Mouse (Mus musculus): ENCODE results near the gene Gm21887. TPM values are rescaled to one million over a fixed set of nuclear protein-coding genes. Genes with fewer than 3 reads are reported as not detected.
"Not testable (repeated sequence)": the region's sequence is repeated elsewhere in the genome, so short reads cannot be mapped to it uniquely, and the experiment has no call there.

The Gm21887 gene
- polyA plus RNA-seq, 1 experiment, result 477 TPM

DNA sequence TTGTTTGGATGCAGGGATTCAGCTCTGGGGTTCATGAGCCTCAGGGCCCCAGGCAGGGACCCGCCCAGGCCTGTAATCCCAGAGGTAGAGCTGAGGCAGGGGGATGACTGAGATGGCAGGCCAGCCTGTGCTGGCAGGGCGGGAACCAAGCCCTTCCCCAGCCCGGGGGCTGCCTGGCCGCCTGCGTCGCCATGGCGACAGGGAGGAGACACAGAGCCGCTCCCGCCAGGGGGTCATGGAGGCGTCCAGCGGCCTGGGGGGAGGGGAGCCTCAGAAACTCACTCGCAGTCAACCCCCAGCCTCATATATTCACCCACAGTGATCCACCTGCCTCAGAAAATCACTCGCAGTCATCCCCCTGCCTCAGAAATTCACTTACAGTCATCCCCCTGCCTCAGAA is 4.3 kb upstream of the Gm21887 start:
- 32% methylated on average over 13 of the region's 13 CpGs for WGBS
- H3K4me1 ChIP-seq (ENCODE audit: control insufficient read depth, insufficient read depth, low read length); H3K27ac ChIP-seq (ENCODE audit: control insufficient read depth, insufficient read depth, low read depth, low read length, poor library complexity): not testable (repeated sequence)

DNA sequence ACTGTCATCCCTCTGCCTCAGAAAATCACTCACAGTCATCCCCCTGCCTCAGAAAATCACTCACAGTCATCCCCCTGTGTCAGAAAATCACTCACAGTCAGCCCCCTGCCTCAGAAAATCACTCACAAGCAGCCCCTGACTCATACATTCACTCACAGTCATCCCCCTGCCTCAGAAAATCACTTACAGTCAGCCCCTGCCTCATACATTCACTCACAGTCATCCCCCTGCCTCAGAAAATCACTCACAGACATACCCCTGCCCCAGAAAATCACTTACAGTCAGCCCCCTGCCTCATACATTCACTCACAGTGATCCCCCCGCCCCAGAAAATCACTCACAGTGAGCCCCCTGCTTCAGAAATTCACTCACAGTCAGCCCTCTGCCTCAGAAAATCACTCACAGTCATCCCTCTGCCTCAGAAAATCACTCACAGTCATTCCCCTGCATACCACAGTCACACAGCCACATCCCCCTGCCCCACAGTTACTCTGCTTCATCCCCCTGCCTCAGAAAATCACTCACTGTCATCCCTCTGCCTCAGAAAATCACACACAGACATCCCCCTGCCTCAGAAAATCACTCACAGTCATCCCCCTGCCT is 3.7 kb upstream of the Gm21887 start:
- not testable (repeated sequence) for H3K27ac ChIP-seq (ENCODE audit: control insufficient read depth, insufficient read depth, low read depth, low read length, poor library complexity); H3K4me1 ChIP-seq (ENCODE audit: control insufficient read depth, insufficient read depth, low read length); H3K4me3 ChIP-seq (replicated peaks; ENCODE audit: control insufficient read depth, low read depth, low read length)
- WGBS, result 38% methylated on average over 1 of the region's 1 CpGs

More for the DNA sequence above, 4.3 kb upstream of the Gm21887 start:
- not testable (repeated sequence) for H3K4me3 ChIP-seq (replicated peaks; ENCODE audit: control insufficient read depth, low read depth, low read length)

DNA sequence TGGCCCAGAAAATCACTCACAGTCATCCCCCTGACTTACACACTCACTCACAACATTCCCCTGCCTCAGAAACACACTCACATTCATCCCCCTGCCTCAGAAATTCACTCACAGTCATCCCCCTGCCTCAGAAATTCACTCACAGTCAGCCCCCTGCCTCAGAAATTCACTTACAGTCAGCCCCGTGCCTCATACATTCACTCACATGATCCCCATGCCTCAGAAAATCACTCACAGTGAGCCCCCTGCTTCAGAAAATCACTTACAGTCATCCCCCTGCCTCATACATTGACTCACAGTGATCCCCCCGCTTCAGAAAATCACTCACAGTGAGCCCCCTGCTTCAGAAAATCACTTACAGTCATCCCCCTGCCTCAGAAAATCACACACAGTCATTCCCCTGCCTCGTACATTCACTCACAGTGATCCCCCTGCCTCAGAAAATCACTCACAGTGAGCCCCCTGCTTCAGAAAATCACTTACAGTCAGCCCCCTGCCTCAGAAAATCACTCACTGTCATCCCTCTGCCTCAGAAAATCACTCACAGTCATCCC is 2.7 kb upstream of the Gm21887 start:
- not testable (repeated sequence) for H3K4me3 ChIP-seq (replicated peaks; ENCODE audit: control insufficient read depth, low read depth, low read length); H3K27ac ChIP-seq (ENCODE audit: control insufficient read depth, insufficient read depth, low read depth, low read length, poor library complexity); H3K4me1 ChIP-seq (ENCODE audit: control insufficient read depth, insufficient read depth, low read length)
- WGBS, result 44% methylated on average over 3 of the region's 3 CpGs

DNA sequence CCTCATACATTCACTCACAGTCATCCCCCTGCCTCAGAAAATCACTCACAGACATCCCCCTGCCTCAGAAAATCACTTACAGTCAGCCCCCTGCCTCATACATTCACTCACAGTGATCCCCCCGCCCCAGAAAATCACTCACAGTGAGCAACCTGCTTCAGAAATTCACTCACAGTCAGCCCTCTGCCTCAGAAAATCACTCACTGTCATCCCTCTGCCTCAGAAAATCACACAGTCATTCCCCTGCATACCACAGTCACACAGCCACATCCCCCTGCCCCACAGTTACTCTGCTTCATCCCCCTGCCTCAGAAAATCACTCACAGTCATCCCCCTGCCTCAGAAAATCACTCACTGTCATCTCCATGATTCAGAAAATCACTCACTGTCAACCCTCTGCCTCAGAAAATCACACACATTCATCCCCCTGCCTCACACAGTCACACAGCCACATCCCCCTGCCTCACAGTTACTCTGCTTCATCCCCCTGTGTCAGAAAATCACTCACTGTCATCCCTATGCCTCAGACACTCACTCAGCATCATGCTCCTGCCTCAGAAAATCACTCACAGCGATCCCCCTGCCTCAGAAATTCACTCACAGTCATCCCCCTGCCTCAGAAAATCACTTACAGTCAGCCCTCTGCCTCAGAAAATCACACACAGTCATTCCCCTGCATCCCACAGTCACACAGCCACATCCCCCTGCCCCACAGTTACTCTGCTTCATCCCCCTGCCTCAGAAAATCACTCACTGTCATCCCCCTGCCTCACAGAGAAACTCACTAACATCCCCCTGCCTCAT is 1.9 kb upstream of the Gm21887 start:
- H3K4me3 ChIP-seq (replicated peaks; ENCODE audit: control insufficient read depth, low read depth, low read length); H3K27ac ChIP-seq (ENCODE audit: control insufficient read depth, insufficient read depth, low read depth, low read length, poor library complexity); H3K4me1 ChIP-seq (ENCODE audit: control insufficient read depth, insufficient read depth, low read length): not testable (repeated sequence)
- 46% methylated on average over 2 of the region's 2 CpGs for WGBS

DNA sequence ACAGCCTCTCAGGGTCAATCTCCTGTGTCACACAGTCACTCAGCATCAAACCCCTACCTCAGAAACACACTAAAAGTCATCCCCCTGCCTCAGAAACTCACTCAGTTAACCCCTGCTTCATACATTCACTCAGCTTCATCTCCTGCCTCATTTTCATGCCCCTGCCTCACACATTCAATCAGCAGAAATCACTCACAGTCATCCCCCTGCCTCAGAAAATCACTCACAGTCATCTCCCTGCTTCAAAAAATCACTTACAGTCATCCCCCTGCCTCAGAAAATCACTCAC is 1.3 kb upstream of the Gm21887 start:
- H3K4me3 ChIP-seq (replicated peaks; ENCODE audit: control insufficient read depth, low read depth, low read length); H3K27ac ChIP-seq (ENCODE audit: control insufficient read depth, insufficient read depth, low read depth, low read length, poor library complexity); H3K4me1 ChIP-seq (ENCODE audit: control insufficient read depth, insufficient read depth, low read length): not testable (repeated sequence)

DNA sequence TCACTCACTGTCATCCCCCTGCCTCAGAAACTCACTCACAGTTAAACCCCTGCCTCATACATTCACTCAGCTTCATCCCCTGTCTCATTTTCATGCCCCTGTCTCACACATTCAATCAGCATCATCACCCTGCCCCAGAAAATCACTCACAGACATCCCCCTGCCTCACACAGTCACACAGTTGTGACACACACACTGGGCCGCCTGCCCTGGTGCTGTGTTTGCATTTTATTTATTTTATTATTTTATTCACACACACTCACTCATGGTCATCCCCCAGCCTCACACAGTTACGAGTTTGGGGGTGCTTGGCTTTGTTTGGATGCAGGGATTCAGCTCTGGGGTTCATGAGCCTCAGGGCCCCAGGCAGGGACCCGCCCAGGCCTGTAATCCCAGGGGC is 875 bp upstream of the Gm21887 start:
- H3K4me1 ChIP-seq (ENCODE audit: control insufficient read depth, insufficient read depth, low read length); H3K27ac ChIP-seq (ENCODE audit: control insufficient read depth, insufficient read depth, low read depth, low read length, poor library complexity); H3K4me3 ChIP-seq (replicated peaks; ENCODE audit: control insufficient read depth, low read depth, low read length): not testable (repeated sequence)
- WGBS, result 44% methylated on average over 3 of the region's 3 CpGs

DNA sequence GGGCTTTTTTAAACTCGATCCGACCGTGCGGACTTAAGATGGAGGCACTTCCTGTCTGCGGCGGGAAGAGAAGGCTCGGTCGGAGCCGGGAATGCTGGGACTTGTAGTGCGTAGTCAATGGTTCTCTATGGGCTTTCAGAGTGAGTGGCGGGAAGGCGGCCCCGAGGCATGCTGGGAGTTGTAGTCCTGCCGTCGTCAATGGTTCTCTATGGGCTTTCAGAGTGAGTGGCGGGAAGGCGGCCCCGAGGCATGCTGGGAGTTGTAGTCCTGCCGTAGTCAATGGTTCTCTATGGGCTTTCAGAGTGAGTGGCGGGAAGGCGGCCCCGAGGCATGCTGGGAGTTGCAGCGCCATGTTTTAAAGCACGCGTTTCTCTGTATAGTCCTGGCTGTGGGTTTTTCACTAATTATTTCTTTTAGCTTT is 352 bp downstream of the Gm21887 start:
- 52% methylated on average over 25 of the region's 25 CpGs for WGBS
- H3K4me1 ChIP-seq (ENCODE audit: control insufficient read depth, insufficient read depth, low read length); H3K27ac ChIP-seq (ENCODE audit: control insufficient read depth, insufficient read depth, low read depth, low read length, poor library complexity): not testable (repeated sequence)
- H3K4me3 ChIP-seq (replicated peaks; ENCODE audit: control insufficient read depth, low read depth, low read length), result peak overlapping the region; percentile 71

DNA sequence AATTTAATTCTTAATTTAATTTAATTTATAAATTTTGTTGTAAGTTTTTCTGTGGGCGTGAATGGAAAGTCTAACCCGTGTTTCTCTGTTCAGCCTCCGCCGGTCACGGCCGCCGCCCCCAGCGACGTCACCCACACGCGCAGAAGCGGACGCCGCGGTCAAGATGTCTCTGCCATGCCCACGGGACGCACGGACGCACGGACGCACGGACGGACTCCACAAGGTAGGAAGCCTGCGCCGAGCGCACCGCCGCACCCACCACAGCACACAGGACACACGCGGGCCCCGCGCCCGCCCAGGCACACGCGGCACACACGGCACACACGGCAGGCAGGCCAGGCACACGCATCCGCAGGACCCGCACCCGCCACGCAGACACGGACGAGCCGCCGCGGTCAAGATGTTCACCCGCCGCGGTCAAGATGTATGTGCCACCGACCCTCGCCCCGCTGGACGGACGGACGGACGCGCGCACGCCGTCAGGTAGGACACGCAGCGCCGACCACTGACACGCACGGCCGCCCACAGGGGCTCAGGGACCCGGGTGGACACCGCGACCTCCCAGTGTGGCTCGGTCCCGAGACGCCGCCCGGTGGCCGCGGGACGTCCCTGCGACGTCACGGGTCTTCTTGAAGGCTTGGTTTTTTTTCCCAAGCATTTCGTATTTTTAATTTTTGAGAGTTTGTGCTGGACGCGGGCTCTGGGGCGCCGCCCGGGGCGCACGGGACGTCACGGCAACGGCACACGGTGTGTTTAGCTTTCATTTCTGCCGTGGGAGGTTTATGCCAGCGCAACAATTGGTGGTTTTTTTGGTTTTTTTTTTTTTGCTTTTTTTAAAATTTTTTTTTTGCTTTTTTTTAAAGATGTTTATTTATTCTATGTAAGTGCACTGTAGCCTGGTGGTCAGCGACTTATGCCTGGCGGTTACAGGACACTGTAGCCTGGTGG is 1.4 kb downstream of the Gm21887 start:
- not testable (repeated sequence) for H3K4me1 ChIP-seq (ENCODE audit: control insufficient read depth, insufficient read depth, low read length)
- 87% methylated on average over 97 of the region's 97 CpGs for WGBS
- H3K27ac ChIP-seq (ENCODE audit: control insufficient read depth, insufficient read depth, low read depth, low read length, poor library complexity), result peak overlapping the region; percentile 48; the same call in 1 of the 2 replicates
- H3K4me3 ChIP-seq (replicated peaks; ENCODE audit: control insufficient read depth, low read depth, low read length), result peak overlapping the region; percentile 30

DNA sequence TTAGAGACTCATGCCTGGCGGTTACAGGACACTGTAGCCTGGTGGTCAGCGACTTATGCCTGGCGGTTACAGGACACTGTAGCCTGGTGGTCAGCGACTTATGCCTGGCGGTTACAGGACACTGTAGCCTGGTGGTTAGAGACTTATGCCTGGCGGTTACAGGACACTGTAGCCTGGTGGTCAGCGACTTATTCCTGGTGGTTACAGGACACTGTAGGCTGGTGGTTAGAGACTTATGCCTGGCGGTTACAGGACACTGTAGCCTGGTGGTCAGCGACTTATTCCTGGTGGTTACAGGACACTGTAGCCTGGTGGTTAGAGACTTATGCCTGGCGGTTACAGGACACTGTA is 2.0 kb downstream of the Gm21887 start:
- 83% methylated on average over 8 of the region's 10 CpGs for WGBS
- not testable (repeated sequence) for H3K27ac ChIP-seq (ENCODE audit: control insufficient read depth, insufficient read depth, low read depth, low read length, poor library complexity); H3K4me1 ChIP-seq (ENCODE audit: control insufficient read depth, insufficient read depth, low read length); H3K4me3 ChIP-seq (replicated peaks; ENCODE audit: control insufficient read depth, low read depth, low read length)

DNA sequence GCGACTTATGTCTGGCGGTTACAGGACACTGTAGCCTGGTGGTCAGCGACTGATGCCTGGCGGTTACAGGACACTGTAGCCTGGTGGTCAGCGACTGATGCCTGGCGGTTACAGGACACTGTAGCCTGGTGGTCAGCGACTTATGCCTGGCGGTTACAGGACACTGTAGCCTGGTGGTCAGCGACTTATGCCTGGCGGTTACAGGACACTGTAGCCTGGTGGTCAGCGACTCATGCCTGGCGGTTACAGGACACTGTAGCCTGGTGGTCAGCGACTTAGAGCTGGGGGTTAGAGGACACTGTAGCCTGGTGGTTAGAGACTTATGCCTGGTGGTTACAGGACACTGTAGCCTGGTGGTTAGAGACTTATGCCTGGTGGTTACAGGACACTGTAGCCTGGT is 4.0 kb downstream of the Gm21887 start:
- not testable (repeated sequence) for H3K4me1 ChIP-seq (ENCODE audit: control insufficient read depth, insufficient read depth, low read length); H3K27ac ChIP-seq (ENCODE audit: control insufficient read depth, insufficient read depth, low read depth, low read length, poor library complexity); H3K4me3 ChIP-seq (replicated peaks; ENCODE audit: control insufficient read depth, low read depth, low read length)
- 94% methylated on average over 5 of the region's 13 CpGs for WGBS

DNA sequence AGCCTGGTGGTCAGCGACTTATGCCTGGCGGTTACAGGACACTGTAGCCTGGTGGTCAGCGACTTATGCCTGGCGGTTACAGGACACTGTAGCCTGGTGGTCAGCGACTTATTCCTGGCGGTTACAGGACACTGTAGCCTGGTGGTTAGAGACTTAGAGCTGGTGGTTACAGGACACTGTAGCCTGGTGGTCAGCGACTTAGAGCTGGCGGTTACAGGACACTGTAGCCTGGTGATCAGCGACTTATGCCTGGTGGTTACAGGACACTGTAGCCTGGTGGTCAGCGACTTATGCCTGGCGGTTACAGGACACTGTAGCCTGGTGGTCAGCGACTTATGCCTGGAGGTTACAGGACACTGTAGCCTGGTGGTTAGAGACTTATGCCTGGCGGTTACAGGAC is 4.6 kb downstream of the Gm21887 start:
- H3K4me1 ChIP-seq (ENCODE audit: control insufficient read depth, insufficient read depth, low read length); H3K4me3 ChIP-seq (replicated peaks; ENCODE audit: control insufficient read depth, low read depth, low read length); H3K27ac ChIP-seq (ENCODE audit: control insufficient read depth, insufficient read depth, low read depth, low read length, poor library complexity): not testable (repeated sequence)
- WGBS, result 70% methylated on average over 7 of the region's 13 CpGs

DNA sequence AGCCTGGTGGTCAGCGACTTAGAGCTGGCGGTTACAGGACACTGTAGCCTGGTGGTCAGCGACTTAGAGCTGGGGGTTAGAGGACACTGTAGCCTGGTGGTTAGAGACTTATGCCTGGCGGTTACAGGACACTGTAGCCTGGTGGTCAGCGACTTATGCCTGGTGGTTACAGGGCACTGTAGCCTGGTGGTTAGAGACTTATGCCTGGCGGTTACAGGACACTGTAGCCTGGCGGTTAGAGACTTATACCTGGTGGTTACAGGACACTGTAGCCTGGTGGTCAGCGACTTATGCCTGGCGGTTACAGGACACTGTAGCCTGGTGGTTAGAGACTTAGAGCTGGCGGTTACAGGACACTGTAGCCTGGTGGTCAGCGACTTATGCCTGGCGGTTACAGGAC is 6.4 kb downstream of the Gm21887 start:
- H3K4me1 ChIP-seq (ENCODE audit: control insufficient read depth, insufficient read depth, low read length); H3K4me3 ChIP-seq (replicated peaks; ENCODE audit: control insufficient read depth, low read depth, low read length); H3K27ac ChIP-seq (ENCODE audit: control insufficient read depth, insufficient read depth, low read depth, low read length, poor library complexity): not testable (repeated sequence)
- WGBS, result 87% methylated on average over 12 of the region's 12 CpGs
